Mouse (Mus musculus) cerebellum, adult 2 months (tissue): Measurements from ENCODE around the gene Ppp1r12c.

Experiments used
- CTCF ChIP-seq: fragments of 200-500 bp; IDR thresholded peaks from 2 replicates; pipeline ENCODE4 v1.5.1; 2011; ENCODE audit warnings: low read depth, mild to moderate bottlenecking, control low read depth, low read length, moderate library complexity, borderline replicate concordance; ENCODE audit not compliant: insufficient read depth
- POLR2A ChIP-seq: fragments of 200-500 bp; IDR thresholded peaks from 2 replicates; pipeline ENCODE4 v1.6.1; 2011; ENCODE audit warnings: low read length, control low read depth, borderline replicate concordance; ENCODE audit not compliant: insufficient read depth

- TF ChIP-seq CTCF = no peak
- TF ChIP-seq POLR2A = no peak
Observed at GRCm38 (mm10) chr7:4536369-4536768, 34.9 kb upstream of the Ppp1r12c start.
